Mouse (Mus musculus): ENCODE measurements around the gene Pgam2. TPM values are rescaled to one million over a fixed set of nuclear protein-coding genes. Genes with fewer than 3 reads are reported as not detected.

The Pgam2 gene
- total RNA-seq, 1 experiment = 4.1 TPM

DNA sequence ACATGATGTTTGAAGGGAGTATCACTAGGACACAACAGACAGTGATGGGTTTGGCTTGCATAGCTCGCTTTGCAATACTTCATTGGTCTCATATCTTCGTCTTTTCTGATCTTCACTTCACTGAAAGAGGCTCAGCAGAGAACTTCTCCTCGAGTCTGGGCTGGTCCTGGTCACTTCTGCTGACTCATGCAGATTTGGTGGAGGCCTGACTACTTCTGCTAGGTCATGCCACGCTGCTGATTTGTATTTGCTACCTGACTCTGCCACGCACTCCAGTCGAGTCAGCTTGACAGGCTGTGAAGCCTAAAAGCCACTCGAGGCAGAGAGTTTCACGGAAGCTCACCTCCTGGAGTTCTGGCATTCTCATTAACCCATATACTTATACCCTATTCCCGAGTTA lies 4.4 kb upstream of the Pgam2 start:
- Histone ChIP-seq H3K9me3 (ENCODE audit: control insufficient read depth, insufficient read depth, low read depth, low read length) (no peaks in the 10 kb centered on the region), H3K36me3 (ENCODE audit: control insufficient read depth, insufficient read depth, low read length, poor library complexity, severe bottlenecking) (no peaks in the 10 kb centered on the region), H3K27ac (ENCODE audit: insufficient read depth, low read depth, low read length, poor library complexity, severe bottlenecking) (no peak overlapping the region), H3K4me1 (ENCODE audit: control insufficient read depth in 2 of 2, insufficient read depth in 2 of 2, low read length in 2 of 2, poor library complexity in 1 of 2) (peaks cover 0 to 10% of the 10 kb centered on the region in 2 experiments; a peak in 2 of 4 replicates), H3K4me3 (ENCODE audit: insufficient read depth in 1 of 2, low read depth in 1 of 2, low read length in 2 of 2, poor library complexity in 1 of 2, severe bottlenecking in 1 of 2) (no peak overlapping the region), H3K9ac (ENCODE audit: insufficient read depth, low read depth, low read length, poor library complexity, severe bottlenecking) (no peak overlapping the region)
- TF ChIP-seq ZC3H11A (IDR thresholded peaks at IDR 0.05; ENCODE audit: borderline replicate concordance, low read depth, low read length) (no peak), ZNF384 (IDR thresholded peaks at IDR 0.05; ENCODE audit: low read depth, low read length) (no peak), MAFK (IDR thresholded peaks at IDR 0.05; ENCODE audit: insufficient read depth, low read depth, low read length) (peak; percentile 56; the same call in 1 of the 2 replicates), CHD2 (IDR thresholded peaks at IDR 0.05; ENCODE audit: low read depth, low read length) (no peak)
- no peak for DNase-seq (ENCODE audit: low read depth, low spot score)
- in situ Hi-C loops (cut with MboI; ENCODE audit: low sequenced_read_pairs in 2 of 2, unreplicated experiment in 2 of 2) = no loop called here

- H3K36me3 ChIP-seq (ENCODE audit: control insufficient read depth, insufficient read depth, low read length, poor library complexity, severe bottlenecking) = peaks cover under 1% of the 10 kb centered on the region; the same call in 1 of the 2 replicates
- DNase-seq (ENCODE audit: low read depth, low spot score) = no peak
- no peak overlapping the region for H3K27ac ChIP-seq (ENCODE audit: insufficient read depth, low read depth, low read length, poor library complexity, severe bottlenecking)
- H3K4me3 ChIP-seq (ENCODE audit: insufficient read depth in 1 of 2, low read depth in 1 of 2, low read length in 2 of 2, poor library complexity in 1 of 2, severe bottlenecking in 1 of 2) = no peak overlapping the region
- no peaks in the 10 kb centered on the region for H3K9me3 ChIP-seq (ENCODE audit: control insufficient read depth, insufficient read depth, low read depth, low read length)
- TF ChIP-seq HCFC1 (IDR thresholded peaks at IDR 0.05; ENCODE audit: borderline replicate concordance, insufficient read depth, low read length) (no peak), ZNF384 (IDR thresholded peaks at IDR 0.05; ENCODE audit: low read depth, low read length) (no peak), MAFK (IDR thresholded peaks at IDR 0.05; ENCODE audit: insufficient read depth, low read depth, low read length) (no peak), CHD2 (IDR thresholded peaks at IDR 0.05; ENCODE audit: low read depth, low read length) (no peak), ZC3H11A (IDR thresholded peaks at IDR 0.05; ENCODE audit: borderline replicate concordance, low read depth, low read length) (no peak)
- peaks cover 0 to 24% of the 10 kb centered on the region in 2 experiments; a peak in 2 of 4 replicates for H3K4me1 ChIP-seq (ENCODE audit: control insufficient read depth in 2 of 2, insufficient read depth in 2 of 2, low read length in 2 of 2, poor library complexity in 1 of 2)
- in situ Hi-C loops (cut with MboI; ENCODE audit: low sequenced_read_pairs in 2 of 2, unreplicated experiment in 2 of 2) = no loop called here
- no peak overlapping the region for H3K9ac ChIP-seq (ENCODE audit: insufficient read depth, low read depth, low read length, poor library complexity, severe bottlenecking)
Measured at GRCm38 (mm10) chr11:5805711-5806110, 2.2 kb upstream of the Pgam2 start.

DNA sequence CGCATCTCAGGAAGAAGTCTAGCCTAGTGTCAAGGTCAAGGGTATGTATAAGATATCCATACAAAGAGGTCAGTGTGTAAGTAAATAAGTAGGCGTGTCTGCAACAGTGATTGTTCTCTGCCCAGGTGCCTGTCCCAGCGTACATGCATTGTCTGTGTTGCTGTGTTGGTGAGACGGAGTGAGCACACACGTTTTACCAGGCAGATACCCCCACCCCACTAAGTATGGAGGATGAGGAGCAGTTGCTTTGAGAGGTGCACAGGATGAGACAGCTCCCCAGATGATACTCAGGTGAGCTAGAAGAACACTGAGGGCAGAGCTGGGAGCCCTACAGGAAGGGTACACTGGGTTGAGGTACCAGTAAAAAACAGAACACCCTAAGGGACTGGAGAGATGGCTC lies 641 bp upstream of the Pgam2 start:
- Histone ChIP-seq H3K27ac (ENCODE audit: insufficient read depth, low read depth, low read length, poor library complexity, severe bottlenecking) (no peak overlapping the region; the same call in 1 of the 2 replicates), H3K9ac (ENCODE audit: insufficient read depth, low read depth, low read length, poor library complexity, severe bottlenecking) (no peak overlapping the region), H3K4me3 (ENCODE audit: insufficient read depth in 1 of 2, low read depth in 1 of 2, low read length in 2 of 2, poor library complexity in 1 of 2, severe bottlenecking in 1 of 2) (no peak overlapping the region), H3K4me1 (ENCODE audit: control insufficient read depth in 2 of 2, insufficient read depth in 2 of 2, low read length in 2 of 2, poor library complexity in 1 of 2) (peaks cover 0 to 24% of the 10 kb centered on the region in 2 experiments; a peak in 2 of 4 replicates), H3K9me3 (ENCODE audit: control insufficient read depth, insufficient read depth, low read depth, low read length) (no peaks in the 10 kb centered on the region), H3K36me3 (ENCODE audit: control insufficient read depth, insufficient read depth, low read length, poor library complexity, severe bottlenecking) (peaks cover 16% of the 10 kb centered on the region)
- DNase-seq (ENCODE audit: low read depth, low spot score) = no peak
- no peak for TF ChIP-seq MAFK (IDR thresholded peaks at IDR 0.05; ENCODE audit: insufficient read depth, low read depth, low read length)
- in situ Hi-C loops (cut with MboI; ENCODE audit: low sequenced_read_pairs in 2 of 2, unreplicated experiment in 2 of 2) = no loop called here

- H3K4me3 ChIP-seq (ENCODE audit: insufficient read depth in 1 of 2, low read depth in 1 of 2, low read length in 2 of 2, poor library complexity in 1 of 2, severe bottlenecking in 1 of 2) = 0 out of 4 replicates have a peak overlapping the region, but pooled peaks of 1 of the 2 experiments have one; percentile 23
- in situ Hi-C loops (cut with MboI; ENCODE audit: low sequenced_read_pairs in 2 of 2, unreplicated experiment in 2 of 2) = no loop called here
- no peak for TF ChIP-seq ZNF384 (IDR thresholded peaks at IDR 0.05; ENCODE audit: low read depth, low read length)
- TF ChIP-seq MAFK (IDR thresholded peaks at IDR 0.05; ENCODE audit: insufficient read depth, low read depth, low read length) = no peak
- no peak for TF ChIP-seq ZC3H11A (IDR thresholded peaks at IDR 0.05; ENCODE audit: borderline replicate concordance, low read depth, low read length)
- no peak for TF ChIP-seq CHD2 (IDR thresholded peaks at IDR 0.05; ENCODE audit: low read depth, low read length)
- no peak for TF ChIP-seq HCFC1 (IDR thresholded peaks at IDR 0.05; ENCODE audit: borderline replicate concordance, insufficient read depth, low read length)
- H3K9me3 ChIP-seq (ENCODE audit: control insufficient read depth, insufficient read depth, low read depth, low read length) = no peaks in the 10 kb centered on the region
- H3K9ac ChIP-seq (ENCODE audit: insufficient read depth, low read depth, low read length, poor library complexity, severe bottlenecking) = peak overlapping the region; percentile 29; the same call in 1 of the 2 replicates
- peaks cover 27% of the 10 kb centered on the region for H3K36me3 ChIP-seq (ENCODE audit: control insufficient read depth, insufficient read depth, low read length, poor library complexity, severe bottlenecking)
- H3K4me1 ChIP-seq (ENCODE audit: control insufficient read depth in 2 of 2, insufficient read depth in 2 of 2, low read length in 2 of 2, poor library complexity in 1 of 2) = peaks cover 0 to 28% of the 10 kb centered on the region in 2 experiments; a peak in 2 of 4 replicates
- H3K27ac ChIP-seq (ENCODE audit: insufficient read depth, low read depth, low read length, poor library complexity, severe bottlenecking) = no peak overlapping the region
- DNase-seq (ENCODE audit: low read depth, low spot score) = no peak
Measured at GRCm38 (mm10) chr11:5802457-5803217, 896 bp downstream of the Pgam2 start.
